Mouse (Mus musculus) heart, embryonic 12.5 days (tissue): ENCODE measurements at regions not wholly inside any gene's neighbourhood (a gene's known extent, or its start where the extent isn't known, plus 50 kb on each side); places are given as distances from the start of the nearest gene placed in this dataset.

Experiments
- ATAC-seq: fragments of 200-750 bp; cut with Nextera tagmentation; 2 replicates; pipeline ENCODE4 v1.8.0; 2017; ENCODE audit warnings: moderate TSS enrichment, moderate library complexity; ENCODE audit not compliant: insufficient number of reproducible peaks, low FRiP score
- H3K27ac ChIP-seq: fragments of 300-500 bp; sonication (generic); 2 replicates; pipeline ENCODE4 v1.5.1; 2016; ENCODE audit warnings: mild to moderate bottlenecking, moderate library complexity; ENCODE audit not compliant: poor library complexity, severe bottlenecking
- H3K27me3 ChIP-seq: fragments of 300-500 bp; sonication (generic); replicated peaks from 2 replicates; pipeline ENCODE4 v1.6.1; 2016; ENCODE audit warnings: mild to moderate bottlenecking, moderate library complexity
- H3K36me3 ChIP-seq: fragments of 300-500 bp; sonication (generic); 2 replicates; pipeline ENCODE4 v1.6.1; 2016; ENCODE audit warnings: mild to moderate bottlenecking, moderate library complexity
- H3K4me1 ChIP-seq: fragments of 300-500 bp; sonication (generic); replicated peaks from 2 replicates; pipeline ENCODE4 v1.6.1; 2016; ENCODE audit warnings: mild to moderate bottlenecking
- H3K4me2 ChIP-seq: fragments of 300-500 bp; sonication (generic); 2 replicates; pipeline ENCODE4 v1.6.1; 2016; ENCODE audit warnings: mild to moderate bottlenecking, moderate library complexity
- H3K4me3 ChIP-seq: fragments of 300-500 bp; sonication (generic); 2 replicates; pipeline ENCODE4 v1.5.1; 2016; ENCODE audit warnings: mild to moderate bottlenecking
- H3K9ac ChIP-seq: fragments of 300-500 bp; sonication (generic); 2 replicates; pipeline ENCODE4 v1.6.1; 2016; ENCODE audit warnings: mild to moderate bottlenecking, moderate library complexity
- H3K9me3 ChIP-seq: fragments of 300-500 bp; sonication (generic); replicated peaks from 2 replicates; pipeline ENCODE4 v1.6.1; 2016; ENCODE audit warnings: mild to moderate bottlenecking, moderate library complexity
- WGBS: fragments of 180-500 bp; shearing (Covaris S2); methylation state at CpG from one replicate; pipeline ENCODE4 v1.1.7; 2016; 5-methylcytosine and 5-hydroxymethylcytosine counted together

- Histone ChIP-seq H3K4me1 (no peaks in the 10 kb centered on the region), H3K27ac (no peak overlapping the region), H3K36me3 (no peaks in the 10 kb centered on the region), H3K9ac (no peak overlapping the region), H3K4me3 (no peak overlapping the region), H3K27me3 (no peaks in the 10 kb centered on the region), H3K9me3 (0 out of 2 replicates have a peak, but pooled peaks cover under 1% of the 10 kb centered on the region), H3K4me2 (no peak overlapping the region)
- WGBS = 72% methylated on average over 6 of the region's 6 CpGs
- ATAC-seq = no peak
Observed at GRCm38 (mm10) chr12:92120164-92120815, 271.3 kb upstream of the Sel1l start.

GRCm38 (mm10) chr12:92109615-92110014, 260.7 kb upstream of the Sel1l start:
- Histone ChIP-seq H3K4me1 (no peaks in the 10 kb centered on the region), H3K9ac (no peak overlapping the region), H3K27ac (no peak overlapping the region), H3K4me3 (no peak overlapping the region), H3K36me3 (no peaks in the 10 kb centered on the region), H3K4me2 (no peak overlapping the region), H3K27me3 (no peaks in the 10 kb centered on the region), H3K9me3 (no peaks in the 10 kb centered on the region)
- ATAC-seq = no peak
- WGBS = 66% methylated on average over 3 of the region's 3 CpGs

- no peak overlapping the region for H3K9ac ChIP-seq
- no peak for ATAC-seq
- H3K9me3 ChIP-seq = no peaks in the 10 kb centered on the region
- H3K27me3 ChIP-seq = no peaks in the 10 kb centered on the region
- no peaks in the 10 kb centered on the region for H3K4me1 ChIP-seq
- no peak overlapping the region for H3K4me2 ChIP-seq
- H3K4me3 ChIP-seq = no peak overlapping the region
- 74% methylated on average over 4 of the region's 4 CpGs for WGBS
- H3K36me3 ChIP-seq = no peaks in the 10 kb centered on the region
- H3K27ac ChIP-seq = no peak overlapping the region
Observed at GRCm38 (mm10) chr12:92100080-92100479, 251.1 kb upstream of the Sel1l start.

- H3K9ac ChIP-seq = no peak overlapping the region
- no peak overlapping the region for H3K4me2 ChIP-seq
- no peaks in the 10 kb centered on the region for H3K36me3 ChIP-seq
- no peaks in the 10 kb centered on the region for H3K27me3 ChIP-seq
- H3K9me3 ChIP-seq = no peaks in the 10 kb centered on the region
- no peaks in the 10 kb centered on the region for H3K4me1 ChIP-seq
- H3K4me3 ChIP-seq = no peak overlapping the region
- no peak overlapping the region for H3K27ac ChIP-seq
- WGBS = 66% methylated on average over 10 of the region's 10 CpGs
- no peak for ATAC-seq
Observed at GRCm38 (mm10) chr12:92092794-92093365, 243.9 kb upstream of the Sel1l start.

GRCm38 (mm10) chr12:92073209-92073608, 224.3 kb upstream of the Sel1l start:
- Histone ChIP-seq H3K4me1 (no peaks in the 10 kb centered on the region), H3K4me3 (no peak overlapping the region), H3K4me2 (no peak overlapping the region), H3K27ac (no peak overlapping the region), H3K9me3 (0 out of 2 replicates have a peak, but pooled peaks cover 1% of the 10 kb centered on the region), H3K9ac (no peak overlapping the region), H3K27me3 (no peaks in the 10 kb centered on the region), H3K36me3 (no peaks in the 10 kb centered on the region)
- no peak for ATAC-seq
- 80% methylated on average over 10 of the region's 10 CpGs for WGBS

GRCm38 (mm10) chr12:92062731-92063130, 213.8 kb upstream of the Sel1l start:
- Histone ChIP-seq H3K4me3 (no peak overlapping the region), H3K4me2 (no peak overlapping the region), H3K27me3 (no peaks in the 10 kb centered on the region), H3K4me1 (peaks cover 19% of the 10 kb centered on the region), H3K9ac (no peak overlapping the region), H3K36me3 (no peaks in the 10 kb centered on the region), H3K27ac (no peak overlapping the region), H3K9me3 (no peaks in the 10 kb centered on the region)
- ATAC-seq = no peak
- 70% methylated on average over 4 of the region's 4 CpGs for WGBS

- no peaks in the 10 kb centered on the region for H3K4me1 ChIP-seq
- no peaks in the 10 kb centered on the region for H3K27me3 ChIP-seq
- no peak overlapping the region for H3K9ac ChIP-seq
- no peak for ATAC-seq
- H3K4me2 ChIP-seq = no peak overlapping the region
- 55% methylated on average over 1 of the region's 1 CpGs for WGBS
- H3K27ac ChIP-seq = no peak overlapping the region
- H3K36me3 ChIP-seq = no peaks in the 10 kb centered on the region
- H3K4me3 ChIP-seq = no peak overlapping the region
- no peaks in the 10 kb centered on the region; the same call in 1 of the 2 replicates for H3K9me3 ChIP-seq
Observed at GRCm38 (mm10) chr12:92040481-92040880, 191.5 kb upstream of the Sel1l start.

- no peaks in the 10 kb centered on the region for H3K36me3 ChIP-seq
- no peaks in the 10 kb centered on the region for H3K27me3 ChIP-seq
- WGBS = 66% methylated on average over 2 of the region's 2 CpGs
- no peaks in the 10 kb centered on the region for H3K4me1 ChIP-seq
- no peak for ATAC-seq
- no peak overlapping the region for H3K4me2 ChIP-seq
- H3K9me3 ChIP-seq = no peaks in the 10 kb centered on the region
- H3K9ac ChIP-seq = no peak overlapping the region
- H3K4me3 ChIP-seq = no peak overlapping the region
- no peak overlapping the region for H3K27ac ChIP-seq
Observed at GRCm38 (mm10) chr12:92029192-92029591, 180.2 kb upstream of the Sel1l start.

GRCm38 (mm10) chr12:92028354-92028753, 179.4 kb upstream of the Sel1l start:
- H3K4me1 ChIP-seq = no peaks in the 10 kb centered on the region
- H3K9me3 ChIP-seq = no peaks in the 10 kb centered on the region
- no peak overlapping the region for H3K4me2 ChIP-seq
- no peaks in the 10 kb centered on the region for H3K36me3 ChIP-seq
- WGBS = 94% methylated on average over 7 of the region's 7 CpGs
- no peak overlapping the region for H3K4me3 ChIP-seq
- H3K9ac ChIP-seq = no peak overlapping the region
- no peak overlapping the region for H3K27ac ChIP-seq
- H3K27me3 ChIP-seq = no peaks in the 10 kb centered on the region
- ATAC-seq = no peak

GRCm38 (mm10) chr12:92024461-92025218, 175.7 kb upstream of the Sel1l start:
- H3K4me1 ChIP-seq = no peaks in the 10 kb centered on the region
- ATAC-seq = no peak
- no peaks in the 10 kb centered on the region for H3K27me3 ChIP-seq
- H3K27ac ChIP-seq = no peak overlapping the region
- H3K4me2 ChIP-seq = no peak overlapping the region
- no peaks in the 10 kb centered on the region for H3K36me3 ChIP-seq
- no peak overlapping the region for H3K9ac ChIP-seq
- no peak overlapping the region for H3K4me3 ChIP-seq
- no peaks in the 10 kb centered on the region for H3K9me3 ChIP-seq
- WGBS = 78% methylated on average over 4 of the region's 4 CpGs

- 42% methylated on average over 6 of the region's 6 CpGs for WGBS
- ATAC-seq = no peak
- Histone ChIP-seq H3K4me3 (no peak overlapping the region), H3K9ac (no peak overlapping the region), H3K9me3 (0 out of 2 replicates have a peak, but pooled peaks cover 2% of the 10 kb centered on the region), H3K4me2 (no peak overlapping the region), H3K36me3 (no peaks in the 10 kb centered on the region), H3K4me1 (no peaks in the 10 kb centered on the region), H3K27ac (no peak overlapping the region), H3K27me3 (no peaks in the 10 kb centered on the region)
Observed at GRCm38 (mm10) chr12:92019593-92020224, 170.8 kb upstream of the Sel1l start.
